Mouse (Mus musculus): ENCODE measurements at regions not wholly inside any gene's neighbourhood (a gene's known extent, or its start where the extent isn't known, plus 50 kb on each side); places are given as distances from the start of the nearest gene placed in this dataset.

DNA sequence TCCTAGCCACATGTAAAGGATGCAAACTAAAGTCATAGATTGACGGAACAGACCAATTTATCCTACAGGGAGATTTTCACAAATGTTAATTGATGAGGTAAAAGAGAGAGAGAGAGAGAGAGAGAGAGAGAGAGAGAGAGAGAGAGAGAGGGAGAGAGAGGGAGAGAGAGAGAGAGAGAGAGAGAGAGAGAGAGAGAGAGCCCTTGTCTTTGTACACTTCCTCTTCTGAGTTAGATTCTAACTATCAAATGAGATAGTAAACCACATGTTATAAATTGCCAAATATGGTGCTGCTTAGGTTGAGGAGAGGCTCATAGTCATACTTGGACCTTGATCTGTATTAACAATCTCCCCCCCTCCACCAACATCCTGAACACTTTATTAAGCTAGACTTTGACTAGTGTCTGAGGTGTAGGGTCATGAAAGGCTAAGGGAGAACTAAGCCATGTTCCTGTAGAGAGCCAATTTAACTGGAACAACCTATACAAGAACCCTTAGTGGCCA is 1412.2 kb downstream of the Gsdmc2 start:
- TF ChIP-seq CTCF (IDR thresholded peaks at IDR 0.05) (no peak), POLR2A (IDR thresholded peaks at IDR 0.05; ENCODE audit: insufficient read depth, low read depth, low read length) (no peak)

Data from heart, adult 2 months (tissue).